Mouse (Mus musculus): Measurements from ENCODE around the gene Fzd5.

GRCm38 (mm10) chr1:64732161-64732560, 5.4 kb downstream of the Fzd5 start:
- TF ChIP-seq CTCF (IDR thresholded peaks at IDR 0.05; ENCODE audit: low read depth) (no peak), EP300 (IDR thresholded peaks at IDR 0.05; ENCODE audit: low read depth) (no peak)

Measured in liver, postnatal 0 days (tissue).